Mouse (Mus musculus) kidney, embryonic 14.5 days (tissue): ENCODE results near the gene Sowahb. TPM values are rescaled to one million over a fixed set of nuclear protein-coding genes. Genes with fewer than 3 reads are reported as not detected.

Experiments used
- ATAC-seq: fragments of 200-750 bp; cut with Nextera tagmentation; 2 replicates; pipeline ENCODE4 v1.8.0; 2017; ENCODE audit warnings: moderate number of reproducible peaks, mild to moderate bottlenecking, moderate TSS enrichment, moderate library complexity; ENCODE audit not compliant: low FRiP score, low TSS enrichment
- H3K27ac ChIP-seq: fragments of 300-500 bp; sonication (generic); 2 replicates; pipeline ENCODE4 v1.5.1; 2014; ENCODE audit warnings: low read depth, mild to moderate bottlenecking, low read length, moderate library complexity, mixed read lengths
- H3K27me3 ChIP-seq: fragments of 300-500 bp; sonication (generic); 2 replicates; pipeline ENCODE4 v1.6.1; 2014; ENCODE audit warnings: mild to moderate bottlenecking, low read length; ENCODE audit not compliant: control insufficient read depth, insufficient read depth
- H3K36me3 ChIP-seq: fragments of 300-500 bp; sonication (generic); 2 replicates; pipeline ENCODE4 v1.6.1; 2014; ENCODE audit warnings: low read length, mixed read lengths; ENCODE audit not compliant: control insufficient read depth, insufficient read depth
- H3K4me1 ChIP-seq: fragments of 300-500 bp; sonication (generic); 2 replicates; pipeline ENCODE4 v1.6.1; 2014; ENCODE audit warnings: low read length, mixed read lengths; ENCODE audit not compliant: control insufficient read depth, insufficient read depth
- H3K4me2 ChIP-seq: fragments of 300-500 bp; sonication (generic); replicated peaks from 2 replicates; pipeline ENCODE4 v1.6.1; 2014; ENCODE audit warnings: low read depth, mild to moderate bottlenecking, low read length
- H3K4me3 ChIP-seq: fragments of 300-500 bp; sonication (generic); 2 replicates; pipeline ENCODE4 v1.5.1; 2014; ENCODE audit warnings: mild to moderate bottlenecking, low read length
- H3K9ac ChIP-seq: fragments of 300-500 bp; sonication (generic); 2 replicates; pipeline ENCODE4 v1.6.1; 2014; ENCODE audit warnings: low read depth, mild to moderate bottlenecking, low read length, moderate library complexity
- H3K9me3 ChIP-seq: fragments of 300-500 bp; sonication (generic); 2 replicates; pipeline ENCODE4 v1.6.1; 2016; ENCODE audit warnings: low read length; ENCODE audit not compliant: control insufficient read depth
- WGBS: fragments of 180-500 bp; shearing (Covaris S2); extraction: QIAGEN DNeasy Blood & Tissue Kit; methylation state at CpG from one replicate; pipeline ENCODE4 v1.1.7; 2014; 5-methylcytosine and 5-hydroxymethylcytosine counted together
- polyA plus RNA-seq: library from polyadenylated mRNA; unstranded; fragments of >200 nt; fragmentation: Nextera tagmentation; extraction: Ambion mirVana; gene quantifications from 2 replicates; pipeline ENCODE4 v1.2.1, GENCODE M21; 2014

Sowahb gene
- polyA plus RNA-seq, 1 experiment from 2014 or later: 1.4 TPM

DNA sequence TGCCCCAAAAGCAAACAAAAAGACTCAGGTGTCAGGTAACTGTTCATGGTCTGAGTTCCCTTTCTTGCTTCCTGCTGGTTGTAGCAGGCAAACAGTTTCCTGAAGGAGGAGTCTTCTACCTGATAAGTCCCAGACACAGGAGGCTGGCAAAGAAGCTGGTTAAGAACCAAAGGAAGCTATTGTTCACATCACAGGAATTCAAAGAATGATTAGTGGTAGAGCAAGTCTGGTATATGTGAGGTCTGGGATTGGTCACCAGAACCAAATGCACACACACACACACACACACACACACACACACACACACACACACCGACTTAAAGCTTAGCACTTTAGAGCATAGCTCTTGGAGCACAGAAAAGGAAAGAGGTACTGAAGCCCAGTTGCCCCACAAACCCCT lies 9.5 kb downstream of the Sowahb start:
- ATAC-seq: no peak
- Histone ChIP-seq H3K27me3 (no peaks in the 10 kb centered on the region), H3K9me3 (no peaks in the 10 kb centered on the region), H3K4me2 (no peak overlapping the region), H3K4me1 (peaks cover 9% of the 10 kb centered on the region; the same call in 1 of the 2 replicates), H3K9ac (no peak overlapping the region), H3K27ac (no peak overlapping the region), H3K4me3 (no peak overlapping the region), H3K36me3 (no peaks in the 10 kb centered on the region)
- 50% methylated on average over 1 of the region's 1 CpGs for WGBS

DNA sequence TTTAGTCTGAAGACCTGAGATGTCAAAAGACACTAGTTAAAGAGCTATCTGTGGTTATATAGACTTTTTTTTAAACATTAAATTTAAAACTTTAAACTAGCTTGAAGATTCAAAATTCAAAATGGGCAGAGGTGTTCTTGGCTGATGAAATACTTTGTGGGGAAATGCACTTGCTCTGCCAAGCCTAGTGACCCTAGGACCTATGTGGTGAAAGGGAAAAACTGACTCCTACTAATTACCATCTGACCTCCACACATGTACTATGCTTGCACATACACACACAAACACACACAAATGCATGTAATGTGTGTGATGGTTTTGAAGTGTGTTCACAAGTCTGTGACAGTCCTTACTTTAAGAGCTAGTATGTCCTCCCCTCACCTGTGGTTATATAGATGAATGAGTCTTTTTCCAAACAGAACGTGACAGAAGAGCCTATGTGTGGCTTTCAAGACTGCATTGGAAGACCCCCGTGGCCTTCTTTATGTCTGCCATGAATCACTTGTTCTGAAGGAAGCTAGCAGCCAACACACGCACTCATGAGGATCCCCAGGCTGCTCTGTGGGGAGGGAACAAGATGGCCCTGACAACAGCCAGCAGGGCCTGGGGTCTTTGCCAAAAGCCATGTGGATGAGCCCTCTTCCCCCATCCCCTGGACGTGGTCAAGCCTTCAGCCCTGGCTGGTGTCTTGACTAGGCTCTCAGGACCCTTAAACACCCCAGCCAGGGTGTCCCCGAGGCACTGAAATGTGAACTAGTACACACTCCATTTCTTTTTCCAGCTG lies 11.5 kb downstream of the Sowahb start:
- 46% methylated on average over 5 of the region's 5 CpGs for WGBS
- Histone ChIP-seq H3K4me3 (no peak overlapping the region), H3K9ac (no peak overlapping the region), H3K27ac (no peak overlapping the region), H3K4me2 (no peak overlapping the region), H3K36me3 (no peaks in the 10 kb centered on the region), H3K27me3 (no peaks in the 10 kb centered on the region), H3K9me3 (no peaks in the 10 kb centered on the region), H3K4me1 (peaks cover 9% of the 10 kb centered on the region; the same call in 1 of the 2 replicates)
- ATAC-seq: no peak

DNA sequence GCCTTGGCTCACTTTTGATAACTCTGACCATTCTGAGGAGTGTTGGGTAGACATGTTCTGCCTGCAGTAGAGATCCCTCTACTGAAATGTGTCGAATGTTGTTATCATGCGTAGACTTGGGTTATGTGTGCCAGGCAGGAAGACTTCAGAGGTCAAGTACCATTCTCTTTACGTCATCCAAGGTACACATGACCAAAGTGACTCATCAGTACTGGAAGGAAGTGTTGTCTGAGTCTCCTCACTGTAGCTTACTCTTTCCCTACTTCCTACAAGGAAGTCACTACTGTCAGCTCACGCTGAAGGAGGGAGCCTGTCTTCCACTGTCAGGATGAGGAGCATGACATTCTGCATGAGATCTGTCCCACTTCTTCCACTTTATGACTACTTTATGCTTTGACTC lies 12.2 kb downstream of the Sowahb start:
- 80% methylated on average over 4 of the region's 4 CpGs for WGBS

DNA sequence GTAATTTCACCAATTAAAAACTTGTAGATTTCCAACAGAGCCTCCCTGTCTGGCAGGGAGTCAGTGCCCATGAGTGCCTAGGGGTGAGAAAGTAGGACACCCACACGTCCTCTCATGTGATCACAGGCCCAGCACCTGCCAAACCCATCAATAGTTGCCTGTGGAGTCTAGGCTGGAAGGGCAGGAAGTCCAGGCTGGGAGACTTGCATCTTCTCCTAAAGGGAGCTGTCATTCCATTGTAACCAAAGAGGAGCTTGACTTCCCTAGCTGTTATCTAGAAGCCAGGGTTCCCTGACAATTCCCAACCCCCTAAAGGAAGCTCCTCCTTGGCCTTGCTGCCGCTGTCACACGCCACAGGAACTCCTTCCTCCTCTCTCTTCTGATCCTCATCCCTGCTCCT lies 14.0 kb downstream of the Sowahb start:
- Histone ChIP-seq H3K36me3 (no peaks in the 10 kb centered on the region), H3K4me1 (peaks cover 15% of the 10 kb centered on the region), H3K4me3 (no peak overlapping the region), H3K27ac (no peak overlapping the region), H3K27me3 (no peaks in the 10 kb centered on the region), H3K9ac (no peak overlapping the region), H3K4me2 (no peak overlapping the region), H3K9me3 (no peaks in the 10 kb centered on the region)
- no peak for ATAC-seq
- WGBS: 66% methylated on average over 3 of the region's 3 CpGs

More for the DNA sequence above, 12.2 kb downstream of the Sowahb start:
- peaks cover 7% of the 10 kb centered on the region; the same call in 1 of the 2 replicates for H3K4me1 ChIP-seq
- no peak overlapping the region for H3K27ac ChIP-seq
- no peak overlapping the region for H3K4me2 ChIP-seq
- no peaks in the 10 kb centered on the region for H3K9me3 ChIP-seq
- no peak for ATAC-seq
- no peak overlapping the region for H3K9ac ChIP-seq
- no peak overlapping the region for H3K4me3 ChIP-seq
- no peaks in the 10 kb centered on the region for H3K27me3 ChIP-seq
- no peaks in the 10 kb centered on the region for H3K36me3 ChIP-seq

DNA sequence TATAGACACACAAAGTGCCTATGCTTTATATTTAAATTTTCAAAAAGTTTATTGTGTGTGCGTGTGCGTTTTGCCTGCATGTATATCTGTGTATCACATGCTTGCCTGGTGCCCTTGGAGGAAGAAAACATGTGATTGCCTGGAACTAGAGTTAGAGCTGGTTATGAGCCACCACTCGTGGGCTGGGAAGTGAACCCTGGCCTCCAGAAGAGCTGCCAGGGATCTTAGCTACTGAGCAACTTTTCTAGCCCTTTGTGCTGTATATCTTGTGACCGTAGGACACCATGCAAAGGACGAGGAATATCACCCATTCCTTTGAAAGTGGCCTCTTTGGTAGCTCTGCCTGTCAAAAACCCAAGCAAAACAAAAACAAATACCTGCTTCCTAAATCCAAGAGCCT lies 14.4 kb downstream of the Sowahb start:
- Histone ChIP-seq H3K9ac (no peak overlapping the region), H3K9me3 (no peaks in the 10 kb centered on the region), H3K4me1 (peaks cover 16% of the 10 kb centered on the region), H3K27ac (no peak overlapping the region), H3K36me3 (no peaks in the 10 kb centered on the region), H3K27me3 (no peaks in the 10 kb centered on the region), H3K4me2 (no peak overlapping the region), H3K4me3 (no peak overlapping the region)
- no peak for ATAC-seq
- WGBS: 78% methylated on average over 5 of the region's 5 CpGs

DNA sequence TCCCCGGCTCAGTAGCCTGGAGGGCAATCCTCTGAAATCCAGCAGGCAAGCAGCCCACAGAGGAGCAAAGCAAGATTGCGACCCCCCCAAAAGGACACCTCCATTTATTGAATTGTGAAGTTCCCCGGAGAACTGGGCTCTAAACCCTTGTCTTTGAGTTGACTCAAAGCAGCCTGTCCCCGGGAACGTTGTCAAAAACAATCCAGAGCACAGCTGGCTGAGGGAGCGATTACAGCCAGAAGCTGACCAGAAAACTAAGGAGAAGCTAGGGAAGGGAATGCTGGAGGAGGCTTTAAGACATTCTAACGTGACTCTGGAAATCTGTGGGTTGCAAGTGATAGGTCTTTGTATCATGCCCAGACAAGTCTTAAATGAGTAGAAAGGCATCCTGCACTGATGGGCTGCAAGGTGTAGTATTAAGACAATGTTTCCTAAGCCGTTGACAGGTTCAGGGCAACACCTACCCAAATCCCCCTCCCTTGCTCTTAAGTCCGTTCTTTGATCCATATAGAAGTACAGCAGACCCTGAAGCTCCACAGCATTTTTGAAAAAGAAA lies 17.6 kb downstream of the Sowahb start:
- H3K27ac ChIP-seq: peak overlapping the region; percentile 68
- no peaks in the 10 kb centered on the region for H3K27me3 ChIP-seq
- H3K9ac ChIP-seq: no peak overlapping the region
- no peaks in the 10 kb centered on the region for H3K9me3 ChIP-seq
- no peak overlapping the region for H3K4me2 ChIP-seq
- H3K4me3 ChIP-seq: no peak overlapping the region
- H3K36me3 ChIP-seq: no peaks in the 10 kb centered on the region
- H3K4me1 ChIP-seq: peaks cover 26% of the 10 kb centered on the region
- WGBS: 33% methylated on average over 9 of the region's 9 CpGs
- no peak for ATAC-seq

DNA sequence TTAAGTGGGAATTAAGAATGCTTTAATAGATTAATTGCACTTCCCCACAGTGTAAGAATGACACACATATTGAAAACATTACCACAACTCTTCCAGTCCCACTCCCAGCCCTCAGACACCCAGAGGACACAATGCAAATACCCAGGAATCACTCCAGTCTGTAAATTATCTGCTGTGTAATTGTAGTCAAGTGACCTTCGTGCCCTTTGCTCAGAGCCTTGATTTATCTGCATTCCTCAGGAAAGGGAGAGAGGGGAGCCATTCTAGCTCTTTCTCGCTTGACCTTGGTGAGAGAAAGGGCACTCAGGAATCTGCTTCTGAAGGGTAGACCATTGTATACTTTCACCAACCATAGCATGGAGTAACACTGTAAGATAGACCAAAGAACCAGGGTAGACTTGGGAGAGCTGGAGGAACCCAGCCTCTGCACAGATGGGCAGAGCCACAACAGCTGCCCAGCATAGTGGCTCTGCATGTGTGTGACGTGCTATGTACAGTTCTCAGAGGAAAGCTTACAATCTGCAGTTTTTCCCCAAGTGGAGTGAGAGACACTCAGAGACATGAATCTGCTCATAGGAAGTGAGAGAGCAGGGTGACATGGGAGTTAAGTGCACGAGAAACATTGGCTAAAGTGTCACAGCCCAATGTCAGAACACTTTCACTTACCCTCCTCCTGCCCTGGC lies 18.2 kb downstream of the Sowahb start:
- H3K27ac ChIP-seq: peak overlapping the region; percentile 68
- WGBS: 16% methylated on average over 4 of the region's 4 CpGs
- peak; percentile 65 for ATAC-seq
- H3K4me3 ChIP-seq: no peak overlapping the region
- peaks cover 26% of the 10 kb centered on the region for H3K4me1 ChIP-seq
- no peaks in the 10 kb centered on the region for H3K9me3 ChIP-seq
- H3K36me3 ChIP-seq: no peaks in the 10 kb centered on the region
- no peaks in the 10 kb centered on the region for H3K27me3 ChIP-seq
- H3K4me2 ChIP-seq: no peak overlapping the region
- no peak overlapping the region for H3K9ac ChIP-seq

DNA sequence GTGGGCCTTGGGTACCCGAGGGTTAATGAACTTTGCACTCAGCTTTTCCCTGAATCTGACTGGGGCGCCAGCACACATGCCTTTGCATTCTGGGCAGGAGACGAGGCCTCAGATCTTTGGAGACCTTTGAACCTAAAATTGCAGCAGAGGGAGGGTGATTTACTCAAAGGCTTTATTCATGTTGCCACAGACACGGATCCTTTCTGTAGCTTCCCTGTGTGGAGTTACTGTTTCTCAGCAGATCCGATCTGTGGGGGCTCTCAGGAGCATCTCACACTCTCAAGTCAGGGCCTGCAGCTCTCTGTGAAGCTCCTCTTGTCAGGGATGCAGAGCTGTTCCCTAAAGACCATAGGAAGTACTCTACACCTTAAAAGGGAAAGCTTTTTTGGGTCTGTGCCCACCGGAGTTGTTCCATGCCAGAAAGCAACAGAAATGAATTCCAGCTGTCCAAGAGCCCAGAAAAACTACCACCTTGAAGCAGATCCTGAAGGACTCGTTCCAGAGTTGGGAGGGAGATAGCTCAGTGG lies 20.0 kb downstream of the Sowahb start:
- Histone ChIP-seq H3K27me3 (no peaks in the 10 kb centered on the region), H3K36me3 (no peaks in the 10 kb centered on the region), H3K9ac (no peak overlapping the region), H3K9me3 (no peaks in the 10 kb centered on the region), H3K4me3 (no peak overlapping the region), H3K27ac (no peak overlapping the region), H3K4me2 (no peak overlapping the region), H3K4me1 (peaks cover 26% of the 10 kb centered on the region)
- ATAC-seq: no peak
- 12% methylated on average over 7 of the region's 7 CpGs for WGBS
